Mouse (Mus musculus) right cerebral cortex, postnatal 36 days (tissue): ENCODE data around the gene Gm20662.

Source experiments
- DNase-seq, 2 experiments: peaks; one replicate each; pipeline ENCODE4 v3.0.0; 2022; ENCODE audit warnings: low spot score in 2 of 2, mixed read lengths in 1 of 2

Gene Gm20662

GRCm38 (mm10) chr9:108054331-108055040 is 58.3 kb downstream of the Gm20662 start:
- no peak for DNase-seq

DNA sequence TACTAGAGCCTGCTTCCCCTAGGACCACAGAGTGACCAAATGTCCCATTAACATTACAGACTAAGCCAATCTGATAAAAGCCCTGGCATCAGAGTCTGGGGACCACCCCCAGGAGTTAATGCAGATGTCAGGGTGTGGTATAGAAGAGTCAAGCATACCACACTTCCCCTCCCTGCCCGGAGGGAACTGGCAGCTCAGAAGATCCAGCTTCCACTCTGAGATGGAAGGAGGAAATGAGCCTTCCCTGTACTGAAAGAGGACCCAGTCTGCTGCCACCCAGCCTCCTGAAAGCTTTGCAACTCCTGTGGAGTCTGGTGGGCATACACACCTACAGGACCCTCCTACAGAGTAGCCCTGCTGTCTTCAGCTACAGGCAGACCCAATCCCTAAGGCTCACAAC is 58.9 kb downstream of the Gm20662 start:
- no peak for DNase-seq

DNA sequence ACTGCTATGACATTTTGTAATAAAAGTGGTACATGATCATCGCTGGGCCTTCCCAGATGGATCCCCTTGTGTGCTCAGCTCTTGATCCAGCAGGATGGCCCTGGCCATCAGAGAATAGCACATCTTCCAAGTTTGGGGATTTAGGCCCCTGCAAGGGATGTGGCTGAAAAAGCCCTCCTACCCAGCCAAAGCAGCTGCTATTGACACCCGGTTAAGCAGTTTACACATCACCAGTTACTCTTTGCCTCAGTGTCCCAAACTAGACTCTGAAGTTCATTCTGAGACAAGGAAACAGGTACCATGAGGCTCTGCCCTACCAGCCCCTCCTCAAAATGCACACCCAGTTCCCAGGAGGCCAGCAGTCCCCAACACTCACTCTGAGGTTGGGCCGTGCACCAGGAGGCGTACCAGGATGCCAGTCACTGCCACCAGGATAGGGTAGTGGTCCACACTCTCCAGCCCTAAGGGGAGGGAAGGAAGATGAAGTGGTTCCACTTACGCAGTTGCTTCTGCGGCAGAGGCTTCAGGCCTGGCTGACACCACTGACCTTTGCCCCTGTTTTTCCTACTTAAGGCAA is 59.6 kb downstream of the Gm20662 start:
- no peak for DNase-seq

- DNase-seq: no peak
These were observed 60.5 kb downstream of the Gm20662 start for GRCm38 (mm10) chr9:108056361-108057261.

DNA sequence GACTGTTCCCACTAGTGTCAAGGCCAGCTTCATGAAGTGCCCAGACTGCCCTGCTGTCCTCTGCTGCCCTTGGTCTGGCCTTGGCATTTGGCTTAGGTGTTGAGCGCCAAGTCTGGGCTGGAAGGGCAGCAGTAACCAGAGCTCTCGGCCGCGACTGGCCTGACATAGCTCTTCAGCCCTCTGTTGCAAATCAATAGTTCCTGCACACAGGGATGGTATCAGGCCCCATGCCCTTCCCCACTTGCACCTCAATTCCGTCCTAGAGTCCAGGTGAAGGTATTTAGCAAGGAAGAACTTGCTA is 61.1 kb downstream of the Gm20662 start:
- DNase-seq: no peak

- DNase-seq: no peak
These were observed 62.1 kb downstream of the Gm20662 start for GRCm38 (mm10) chr9:108058291-108058690.

- no peak for DNase-seq
These were observed 66.0 kb downstream of the Gm20662 start for GRCm38 (mm10) chr9:108062142-108062541.

GRCm38 (mm10) chr9:108063361-108063760 is 67.2 kb downstream of the Gm20662 start:
- no peak for DNase-seq

DNA sequence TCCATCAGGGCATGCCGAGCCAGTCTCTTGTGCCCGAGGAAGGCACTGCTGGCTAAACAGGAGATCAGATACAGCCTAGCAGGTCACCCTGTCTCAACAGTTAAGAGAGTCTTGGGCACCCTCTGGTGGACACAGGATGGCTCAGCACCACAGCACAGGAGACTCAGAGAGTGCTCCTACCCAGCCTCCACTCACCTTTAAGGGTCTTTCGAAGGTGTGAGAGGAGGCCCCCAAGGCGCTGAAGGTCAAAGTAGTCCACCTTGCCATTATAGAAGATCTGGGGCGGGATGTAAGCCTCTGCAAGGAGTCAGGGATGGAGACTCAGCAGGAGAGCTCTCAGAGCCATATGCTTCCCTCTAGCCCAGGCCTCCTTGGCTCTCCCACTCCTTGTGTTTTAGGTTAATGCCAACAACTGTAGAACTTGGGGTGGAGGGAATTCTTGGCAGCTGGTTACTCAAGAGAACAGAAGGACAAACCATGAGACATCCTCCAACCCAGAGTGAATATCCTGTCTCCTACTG is 69.4 kb downstream of the Gm20662 start:
- no peak for DNase-seq

- no peak for DNase-seq
These were observed 71.0 kb downstream of the Gm20662 start for GRCm38 (mm10) chr9:108067199-108067598.

DNA sequence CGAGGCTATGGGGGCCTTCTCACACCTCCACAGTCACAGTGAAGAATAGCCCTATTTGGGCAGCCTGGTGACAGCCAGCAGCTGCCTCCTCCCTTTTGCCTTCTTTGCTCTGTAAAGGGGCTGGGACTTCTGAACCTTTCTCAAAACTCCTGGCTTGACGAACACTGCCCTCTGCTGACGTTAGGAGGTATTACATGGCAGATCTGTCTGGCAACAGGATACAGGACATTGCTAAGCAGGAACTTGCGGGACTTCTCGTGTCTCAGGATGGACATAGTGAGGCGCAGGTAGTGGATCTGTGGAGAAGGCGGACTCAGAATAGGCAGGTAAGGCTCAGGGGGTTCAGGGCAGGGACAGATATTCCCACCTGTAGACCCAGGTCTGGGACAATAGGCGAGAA is 71.8 kb downstream of the Gm20662 start:
- DNase-seq: peak in 1 of 2 experiments; percentile 52

GRCm38 (mm10) chr9:108069007-108069406 is 72.9 kb downstream of the Gm20662 start:
- no peak for DNase-seq

DNA sequence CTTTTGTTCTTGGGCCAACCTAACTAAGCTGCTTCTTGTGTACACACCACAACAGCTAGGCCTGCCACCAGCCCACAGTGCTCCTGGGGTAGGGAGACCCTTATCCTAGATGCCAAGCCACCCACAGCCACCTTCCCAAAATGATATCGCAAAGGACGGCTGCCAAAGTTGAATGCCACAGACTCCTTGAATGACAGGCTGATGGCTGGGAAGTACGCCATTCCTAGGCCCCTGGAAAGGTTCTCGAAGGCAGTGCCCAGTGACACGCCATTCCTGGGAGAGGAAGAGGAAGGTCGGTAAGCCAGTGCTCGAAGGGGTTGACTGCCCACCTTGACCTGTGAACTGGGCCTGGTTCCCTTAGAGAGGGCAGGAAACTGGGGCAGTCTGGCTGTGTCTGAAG is 73.4 kb downstream of the Gm20662 start:
- DNase-seq: no peak

DNA sequence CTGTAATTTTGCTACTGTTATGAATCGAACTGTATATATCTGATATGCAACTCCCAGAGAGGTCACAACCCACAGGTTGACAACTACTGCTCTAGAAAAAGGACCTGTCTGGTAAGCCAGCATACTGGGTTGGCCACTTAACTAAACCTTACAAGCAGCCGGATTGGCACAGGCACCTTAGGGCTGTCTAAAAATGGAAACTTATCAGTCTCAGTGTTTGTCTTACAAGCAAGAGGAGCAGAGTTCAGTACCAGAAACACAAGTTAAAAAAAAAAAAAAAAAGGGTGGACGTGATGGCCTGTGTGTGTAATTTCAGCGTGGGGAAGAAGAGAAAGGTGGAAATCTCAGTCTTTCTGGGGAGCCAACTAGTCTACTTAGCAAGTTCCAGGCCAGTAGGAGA is 75.7 kb downstream of the Gm20662 start:
- no peak for DNase-seq

DNA sequence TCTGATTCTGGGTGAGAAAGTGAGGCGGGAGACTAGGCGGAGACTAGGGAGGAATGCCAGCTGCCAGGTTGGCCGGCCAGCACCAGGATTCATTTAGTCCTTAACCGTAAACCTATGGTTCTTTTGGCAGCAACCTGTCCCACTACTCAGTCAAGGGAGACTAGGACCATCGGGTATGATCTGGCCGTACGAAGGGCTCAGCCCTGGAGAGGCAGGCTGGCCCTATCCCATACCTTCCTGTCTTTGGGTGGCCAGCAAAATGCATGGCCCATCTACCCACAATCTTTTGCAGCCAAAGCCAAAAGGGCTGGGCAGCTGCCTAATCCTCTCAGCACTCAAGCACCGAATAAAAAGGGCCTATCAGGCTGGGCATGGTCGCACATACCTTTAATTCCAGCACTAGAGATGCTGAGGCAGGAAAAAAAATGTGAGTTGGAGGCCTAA is 76.4 kb downstream of the Gm20662 start:
- no peak for DNase-seq

DNA sequence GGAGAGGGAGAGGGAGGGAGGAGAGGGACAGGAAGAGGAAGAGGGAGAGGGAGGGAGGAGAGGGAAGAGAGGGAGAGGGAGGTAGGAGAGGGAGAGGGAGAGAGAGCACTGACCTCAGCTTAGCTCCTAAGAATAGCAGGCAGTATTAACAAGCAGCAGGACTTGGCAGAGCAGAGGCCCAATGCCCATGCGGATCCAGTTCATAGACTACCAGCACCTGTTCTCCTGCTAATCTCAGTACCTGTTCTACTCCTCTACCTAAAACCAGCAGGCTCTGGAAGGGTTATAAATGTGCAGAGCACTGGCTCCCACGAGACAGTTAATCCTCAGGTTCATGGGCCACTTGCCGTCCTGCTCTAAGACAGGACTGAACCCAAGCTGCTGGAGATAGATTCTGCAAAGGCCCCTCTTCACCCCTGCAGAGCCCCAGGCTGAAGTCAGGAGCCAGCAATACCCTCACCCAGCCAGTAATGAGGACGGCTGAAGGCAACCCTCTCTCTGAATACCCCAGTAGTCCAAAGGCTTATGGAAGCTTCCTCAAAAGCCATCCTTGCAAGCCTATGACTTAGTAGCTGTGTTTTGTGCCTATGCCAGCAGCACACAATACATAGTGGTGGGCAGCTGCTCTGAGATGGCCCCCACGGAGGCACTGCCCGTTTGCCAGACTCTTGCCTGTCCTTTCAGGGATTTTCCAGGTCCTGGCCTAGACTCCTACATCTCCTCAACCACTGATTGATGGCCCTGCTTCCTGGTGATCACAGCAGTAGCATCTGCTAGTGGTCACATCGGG is 77.2 kb downstream of the Gm20662 start:
- no peak for DNase-seq

DNA sequence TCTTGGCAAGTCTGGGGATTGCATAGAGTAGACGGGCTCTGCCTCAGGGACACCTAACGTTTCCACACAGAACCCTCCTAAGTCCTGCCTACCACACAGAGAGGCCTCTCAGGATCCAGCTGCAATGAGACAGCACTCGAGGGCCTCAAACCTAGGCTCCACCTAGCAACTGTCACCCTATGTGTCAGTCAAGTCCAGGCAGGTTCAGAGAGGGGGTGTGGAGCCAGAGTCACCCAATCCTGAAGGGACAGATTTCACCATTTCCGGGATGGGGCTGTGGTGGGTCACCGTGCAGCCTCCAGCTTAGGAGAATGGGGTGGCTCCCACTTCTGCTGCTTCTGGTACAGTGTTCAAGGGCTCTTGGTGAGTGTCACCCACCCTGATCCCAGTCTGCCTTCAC is 84.0 kb downstream of the Gm20662 start, which contains the start of gene Mst1:
Gene Mst1, plus strand, starts transcription at position 269 of the 400 bp plus-strand sequence.
- DNase-seq: no peak

DNA sequence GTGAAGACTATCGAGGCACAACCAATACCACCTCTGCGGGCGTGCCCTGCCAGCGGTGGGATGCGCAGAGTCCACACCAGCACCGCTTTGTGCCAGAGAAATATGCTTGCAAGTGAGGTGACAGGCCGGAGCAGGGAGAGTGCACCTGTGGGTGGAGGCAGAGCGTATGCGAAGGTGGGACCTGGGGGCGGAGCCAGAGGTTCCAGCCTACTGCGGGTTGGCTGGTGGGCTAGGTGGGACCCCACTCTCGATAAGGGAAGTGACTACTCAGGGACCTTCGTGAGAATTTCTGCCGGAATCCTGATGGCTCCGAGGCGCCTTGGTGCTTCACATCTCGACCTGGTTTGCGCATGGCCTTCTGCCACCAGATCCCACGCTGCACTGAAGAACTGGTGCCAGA is 86.4 kb downstream of the Gm20662 start:
- no peak for DNase-seq

GRCm38 (mm10) chr9:108082988-108083431 is 86.9 kb downstream of the Gm20662 start, which contains the start of gene Rnf123:
Gene Rnf123 (minus strand): TSS chr9:108083346.
- DNase-seq: no peak

DNA sequence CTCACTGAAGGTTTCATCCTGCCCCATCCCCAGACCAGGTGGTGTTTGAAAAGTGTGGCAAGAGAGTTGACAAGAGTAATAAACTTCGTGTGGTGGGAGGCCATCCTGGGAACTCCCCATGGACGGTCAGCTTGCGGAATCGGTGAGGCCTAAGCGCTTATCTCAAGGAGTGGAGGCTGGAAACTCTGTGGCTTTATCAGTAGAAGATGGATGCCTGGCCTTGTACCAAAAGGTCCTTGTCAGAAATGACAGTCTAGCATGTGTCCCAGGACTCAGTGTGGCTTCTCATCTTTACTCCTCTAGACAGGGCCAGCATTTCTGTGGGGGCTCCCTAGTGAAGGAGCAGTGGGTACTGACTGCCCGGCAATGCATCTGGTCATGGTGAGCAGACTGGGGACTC is 87.4 kb downstream of the Gm20662 start:
- no peak for DNase-seq

- no peak for DNase-seq
These were observed 89.1 kb downstream of the Gm20662 start for GRCm38 (mm10) chr9:108085261-108085660.
